Mouse (Mus musculus) C2C12 (cell line): ENCODE data around the gene Dpep3.

Experiments used
- CEBPB ChIP-seq: IDR thresholded peaks from one replicate; pipeline ENCODE4 v1.6.1; 2011; ENCODE audit warnings: low read depth, mild to moderate bottlenecking, control low read depth, moderate library complexity
- CTCF ChIP-seq: IDR thresholded peaks from one replicate; pipeline ENCODE4 v1.5.1; 2011; ENCODE audit not compliant: control insufficient read depth, insufficient read depth, insufficient read length
- MYOD1 ChIP-seq: IDR thresholded peaks from one replicate; pipeline ENCODE4 v1.6.1; 2011; ENCODE audit warnings: low read depth; ENCODE audit not compliant: control insufficient read depth, insufficient read length
- MYOG ChIP-seq: IDR thresholded peaks from one replicate; pipeline ENCODE4 v1.6.1; 2011; ENCODE audit not compliant: control insufficient read depth, insufficient read length; ENCODE audit errors: extremely low read depth

GRCm38 (mm10) chr8:105938306-105938669 is 40.9 kb downstream of the Dpep3 start, which contains the start of gene Psmb10:
- no peak for TF ChIP-seq CTCF
- TF ChIP-seq MYOD1 = no peak
- no peak for TF ChIP-seq CEBPB
- TF ChIP-seq MYOG = no peak
